Mouse (Mus musculus) ES-Bruce4 (cell line): Measurements from ENCODE around the gene Daam1.

Source experiments
- CTCF ChIP-seq: IDR thresholded peaks from one replicate; pipeline ENCODE4 v1.8.1; 2011; ENCODE audit warnings: low read depth, low read length
- EP300 ChIP-seq: IDR thresholded peaks from 2 replicates; pipeline ENCODE4 v1.6.1; 2011; ENCODE audit warnings: low read depth, low read length; ENCODE audit not compliant: insufficient read depth

GRCm38 (mm10) chr12:71886406-71886805 is 55.5 kb downstream of the Daam1 start:
- no peak for TF ChIP-seq CTCF
- no peak for TF ChIP-seq EP300
